Mouse (Mus musculus) hindbrain, embryonic 14.5 days (tissue): Measurements from ENCODE around the gene Btbd16. TPM values are rescaled to one million over a fixed set of nuclear protein-coding genes. Genes with fewer than 3 reads are reported as not detected.
A peak's percentile ranks its signal among the peaks of the same experiment; 100 is the strongest.

Source experiments
- ATAC-seq: fragments of 200-750 bp; cut with Nextera tagmentation; 2 replicates; pipeline ENCODE4 v1.8.0; 2017; ENCODE audit warnings: moderate number of reproducible peaks, mild to moderate bottlenecking, moderate TSS enrichment, moderate library complexity; ENCODE audit not compliant: low FRiP score
- DNase-seq: peaks from one replicate; pipeline ENCODE4 v3.0.0-alpha.2; 2015; ENCODE audit warnings: low spot score
- H3K27ac ChIP-seq: fragments of 300-500 bp; sonication (generic); 2 replicates; pipeline ENCODE4 v1.5.1; 2014; ENCODE audit warnings: mild to moderate bottlenecking, moderate library complexity
- H3K27me3 ChIP-seq: fragments of 300-500 bp; sonication (generic); 2 replicates; pipeline ENCODE4 v1.6.1; 2014; ENCODE audit warnings: mild to moderate bottlenecking, low read length, mixed read lengths; ENCODE audit not compliant: control insufficient read depth, insufficient read depth
- H3K36me3 ChIP-seq: fragments of 300-500 bp; sonication (generic); replicated peaks from 2 replicates; pipeline ENCODE4 v1.6.1; 2014; ENCODE audit not compliant: control insufficient read depth, insufficient read depth
- H3K4me1 ChIP-seq: fragments of 300-500 bp; sonication (generic); replicated peaks from 2 replicates; pipeline ENCODE4 v1.6.1; 2014; ENCODE audit warnings: antibody characterized with exemption, low read length, mixed read lengths; ENCODE audit not compliant: control insufficient read depth, insufficient read depth
- H3K4me2 ChIP-seq: fragments of 300-500 bp; sonication (generic); replicated peaks from 2 replicates; pipeline ENCODE4 v1.6.1; 2014; ENCODE audit warnings: mild to moderate bottlenecking, moderate library complexity
- H3K4me3 ChIP-seq: fragments of 300-500 bp; sonication (generic); replicated peaks from 2 replicates; pipeline ENCODE4 v1.5.1; 2014; ENCODE audit warnings: mild to moderate bottlenecking, low read length
- H3K9ac ChIP-seq: fragments of 300-500 bp; sonication (generic); 2 replicates; pipeline ENCODE4 v1.6.1; 2014
- H3K9me3 ChIP-seq: fragments of 300-500 bp; sonication (generic); 2 replicates; pipeline ENCODE4 v1.6.1; 2016; ENCODE audit warnings: low read length; ENCODE audit not compliant: control insufficient read depth
- WGBS: fragments of 180-500 bp; shearing (Covaris S2); extraction: QIAGEN DNeasy Blood & Tissue Kit; methylation state at CpG from one replicate; pipeline ENCODE4 v1.1.7; 2014; 5-methylcytosine and 5-hydroxymethylcytosine counted together
- polyA plus RNA-seq: library from polyadenylated mRNA; unstranded; fragments of >200 nt; fragmentation: Nextera tagmentation; extraction: Ambion mirVana; gene quantifications from 2 replicates; pipeline ENCODE4 v1.2.1, GENCODE M21; 2014

The Btbd16 gene
- polyA plus RNA-seq, 1 experiment from 2014 or later = not detected

GRCm38 (mm10) chr7:130743239-130744025 lies 30.4 kb upstream of the Btbd16 start:
- 73% methylated on average over 9 of the region's 9 CpGs for WGBS
- Histone ChIP-seq H3K4me2 (no peak overlapping the region), H3K9ac (no peak overlapping the region), H3K36me3 (peaks cover 96% of the 10 kb centered on the region), H3K9me3 (no peaks in the 10 kb centered on the region), H3K4me1 (no peaks in the 10 kb centered on the region), H3K4me3 (no peak overlapping the region), H3K27ac (0 out of 2 replicates have a peak overlapping the region, but pooled peaks have one; percentile 9), H3K27me3 (no peaks in the 10 kb centered on the region)
- no peak for DNase-seq
- no peak for ATAC-seq

- Histone ChIP-seq H3K4me3 (no peak overlapping the region), H3K9ac (no peak overlapping the region), H3K4me2 (no peak overlapping the region), H3K27me3 (no peaks in the 10 kb centered on the region), H3K4me1 (peaks cover 21% of the 10 kb centered on the region), H3K27ac (peak overlapping the region; percentile 86; the same call in 1 of the 2 replicates), H3K36me3 (peaks cover 70% of the 10 kb centered on the region), H3K9me3 (no peaks in the 10 kb centered on the region)
- ATAC-seq (no peak), DNase-seq (no peak)
- 91% methylated on average over 4 of the region's 4 CpGs for WGBS
These were observed 24.7 kb upstream of the Btbd16 start for GRCm38 (mm10) chr7:130749165-130749564.

- ATAC-seq = peak; percentile 86
- Histone ChIP-seq H3K9ac (peak overlapping the region; percentile 18; the same call in 1 of the 2 replicates), H3K4me1 (peaks cover 21% of the 10 kb centered on the region), H3K27me3 (no peaks in the 10 kb centered on the region), H3K36me3 (peaks cover 57% of the 10 kb centered on the region), H3K4me2 (no peak overlapping the region), H3K27ac (peak overlapping the region; percentile 86), H3K9me3 (no peaks in the 10 kb centered on the region), H3K4me3 (no peak overlapping the region)
- WGBS = 14% methylated on average over 17 of the region's 17 CpGs
- DNase-seq = peak; percentile 56
These were observed 22.9 kb upstream of the Btbd16 start for GRCm38 (mm10) chr7:130750752-130751490.

- no peak overlapping the region for H3K9ac ChIP-seq
- H3K4me2 ChIP-seq = no peak overlapping the region
- ATAC-seq (no peak), DNase-seq (no peak)
- 39% methylated on average over 9 of the region's 9 CpGs for WGBS
- H3K4me3 ChIP-seq = no peak overlapping the region
- no peaks in the 10 kb centered on the region for H3K9me3 ChIP-seq
- H3K27me3 ChIP-seq = no peaks in the 10 kb centered on the region
- peaks cover 21% of the 10 kb centered on the region for H3K4me1 ChIP-seq
- peak overlapping the region; percentile 86; the same call in 1 of the 2 replicates for H3K27ac ChIP-seq
- peaks cover 54% of the 10 kb centered on the region for H3K36me3 ChIP-seq
These were observed 22.2 kb upstream of the Btbd16 start for GRCm38 (mm10) chr7:130751678-130752077.

GRCm38 (mm10) chr7:130754790-130755189 lies 19.1 kb upstream of the Btbd16 start:
- ATAC-seq = no peak
- H3K4me2 ChIP-seq = no peak overlapping the region
- H3K9me3 ChIP-seq = no peaks in the 10 kb centered on the region
- H3K27ac ChIP-seq = no peak overlapping the region
- 89% methylated on average over 2 of the region's 2 CpGs for WGBS
- H3K4me1 ChIP-seq = peaks cover 19% of the 10 kb centered on the region
- peaks cover 56% of the 10 kb centered on the region for H3K36me3 ChIP-seq
- DNase-seq = peak; percentile 40
- no peaks in the 10 kb centered on the region for H3K27me3 ChIP-seq
- H3K9ac ChIP-seq = no peak overlapping the region
- no peak overlapping the region for H3K4me3 ChIP-seq

GRCm38 (mm10) chr7:130756343-130756835 lies 17.5 kb upstream of the Btbd16 start:
- Histone ChIP-seq H3K27ac (no peak overlapping the region), H3K9me3 (no peaks in the 10 kb centered on the region), H3K27me3 (no peaks in the 10 kb centered on the region), H3K9ac (no peak overlapping the region), H3K4me3 (no peak overlapping the region), H3K36me3 (peaks cover 72% of the 10 kb centered on the region), H3K4me1 (peaks cover 3% of the 10 kb centered on the region), H3K4me2 (no peak overlapping the region)
- ATAC-seq (no peak), DNase-seq (no peak)
- 77% methylated on average over 7 of the region's 7 CpGs for WGBS

- no peak for DNase-seq
- Histone ChIP-seq H3K27me3 (no peaks in the 10 kb centered on the region), H3K27ac (no peak overlapping the region), H3K4me1 (no peaks in the 10 kb centered on the region; the same call in 1 of the 2 replicates), H3K9me3 (no peaks in the 10 kb centered on the region), H3K36me3 (peaks cover 69% of the 10 kb centered on the region), H3K4me3 (no peak overlapping the region), H3K4me2 (no peak overlapping the region), H3K9ac (no peak overlapping the region)
- no peak for ATAC-seq
- 84% methylated on average over 11 of the region's 11 CpGs for WGBS
These were observed 16.5 kb upstream of the Btbd16 start for GRCm38 (mm10) chr7:130757326-130757865.

GRCm38 (mm10) chr7:130762071-130762897 lies 11.6 kb upstream of the Btbd16 start:
- Histone ChIP-seq H3K9me3 (no peaks in the 10 kb centered on the region), H3K4me3 (no peak overlapping the region), H3K27ac (no peak overlapping the region; the same call in 1 of the 2 replicates), H3K9ac (no peak overlapping the region), H3K27me3 (no peaks in the 10 kb centered on the region), H3K36me3 (peaks cover 64% of the 10 kb centered on the region), H3K4me1 (no peaks in the 10 kb centered on the region), H3K4me2 (no peak overlapping the region)
- DNase-seq (peak; percentile 92), ATAC-seq (peak; percentile 71)
- 36% methylated on average over 17 of the region's 17 CpGs for WGBS
